Mouse (Mus musculus) CH12.LX (cell line): ENCODE measurements around the gene Mpp2. TPM values are rescaled to one million over a fixed set of nuclear protein-coding genes. Genes with fewer than 3 reads are reported as not detected.

Experiments
- DNase-seq: peaks from one replicate; pipeline ENCODE4 v3.0.0-alpha.2; 2013; ENCODE audit errors: extremely low read depth
- H3K27ac ChIP-seq: 2 replicates; pipeline ENCODE4 v1.5.1; 2012; ENCODE audit warnings: low read depth, mild to moderate bottlenecking, control low read depth, moderate library complexity; ENCODE audit not compliant: insufficient read depth
- H3K27me3 ChIP-seq: replicated peaks from 2 replicates; pipeline ENCODE3; 2012; ENCODE audit warnings: inconsistent platforms
- H3K36me3 ChIP-seq, 2 experiments: replicated peaks in 1 of 2; 2 replicates each; pipeline versions ENCODE3 to v1.6.1; 2012; ENCODE audit warnings: inconsistent platforms in 1 of 2, low read length in 1 of 2, mild to moderate bottlenecking in 1 of 2, mixed read lengths in 1 of 2, moderate library complexity in 1 of 2; ENCODE audit not compliant: control insufficient read depth in 1 of 2, insufficient read depth in 1 of 2
- H3K4me1 ChIP-seq, 2 experiments: 2 replicates each; pipeline ENCODE4 v1.6.1; 2012; ENCODE audit warnings: inconsistent platforms in 1 of 2, moderate library complexity in 1 of 2; ENCODE audit not compliant: insufficient read depth in 2 of 2, control insufficient read depth in 1 of 2
- H3K4me2 ChIP-seq: 2 replicates; pipeline ENCODE4 v1.6.1; 2012; ENCODE audit warnings: low read depth, mild to moderate bottlenecking, control low read depth; ENCODE audit not compliant: poor library complexity, insufficient read depth, severe bottlenecking
- H3K4me3 ChIP-seq, 3 experiments: fragments of 150-350 bp in 1 of 3; sonication (generic) in 1 of 3; replicated peaks in 1 of 3; 2 replicates each; pipeline versions ENCODE3 to v1.5.1; 2011 to 2012; ENCODE audit warnings: low read depth in 2 of 3, low read length in 2 of 3, mild to moderate bottlenecking in 2 of 3, moderate library complexity in 2 of 3, control low read depth in 1 of 3, improper control_type of control experiment in 1 of 3, inconsistent platforms in 1 of 3, mixed read lengths in 1 of 3; ENCODE audit not compliant: poor library complexity in 1 of 3
- H3K79me2 ChIP-seq: replicated peaks from 2 replicates; pipeline ENCODE4 v1.6.1; 2012; ENCODE audit warnings: mild to moderate bottlenecking, moderate library complexity; ENCODE audit not compliant: control insufficient read depth, poor library complexity, insufficient read depth, severe bottlenecking; ENCODE audit errors: extremely low read depth
- H3K9ac ChIP-seq: 2 replicates; pipeline ENCODE4 v1.6.1; 2012; ENCODE audit warnings: low read depth, mild to moderate bottlenecking, control low read depth, moderate library complexity; ENCODE audit not compliant: insufficient read depth
- H3K9me3 ChIP-seq: replicated peaks from 2 replicates; pipeline ENCODE3; 2012; ENCODE audit warnings: low read length, inconsistent platforms, mixed read lengths
- CHD1 ChIP-seq: IDR thresholded peaks from 2 replicates; pipeline ENCODE4 v1.6.1; 2012; ENCODE audit warnings: low read depth, low read length, improper control_type of control experiment, inconsistent platforms
- CTCF ChIP-seq, 2 experiments: IDR thresholded peaks in 1 of 2; conservative IDR thresholded peaks in 1 of 2; 2 replicates each; pipeline ENCODE4 v1.5.1; 2011 to 2012; ENCODE audit warnings: low read depth in 2 of 2, low read length in 2 of 2, improper control_type of control experiment in 1 of 2, inconsistent platforms in 1 of 2, mild to moderate bottlenecking in 1 of 2, moderate library complexity in 1 of 2
- HCFC1 ChIP-seq: IDR thresholded peaks from 2 replicates; pipeline ENCODE4 v1.6.1; 2012; ENCODE audit warnings: low read depth, mild to moderate bottlenecking, inconsistent platforms, low read length, improper control_type of control experiment
- JUN ChIP-seq: IDR thresholded peaks from 2 replicates; pipeline ENCODE4 v1.6.1; 2011; ENCODE audit warnings: low read depth, mild to moderate bottlenecking, low read length, improper control_type of control experiment, moderate library complexity; ENCODE audit not compliant: insufficient read depth
- MAX ChIP-seq: IDR thresholded peaks from 2 replicates; pipeline ENCODE4 v1.6.1; 2011; ENCODE audit warnings: low read length, improper control_type of control experiment
- MAZ ChIP-seq: IDR thresholded peaks from 2 replicates; pipeline ENCODE4 v1.6.1; 2012; ENCODE audit warnings: low read depth, mild to moderate bottlenecking, inconsistent platforms, low read length, improper control_type of control experiment, moderate library complexity
- MEF2A ChIP-seq: IDR thresholded peaks from 2 replicates; pipeline ENCODE4 v1.6.1; 2014; ENCODE audit warnings: low read depth, mild to moderate bottlenecking, inconsistent platforms, low read length, improper control_type of control experiment, borderline replicate concordance
- NRF1 ChIP-seq: IDR thresholded peaks from 2 replicates; pipeline ENCODE4 v1.6.1; 2014; ENCODE audit warnings: low read depth, mild to moderate bottlenecking, inconsistent platforms, low read length, improper control_type of control experiment, moderate library complexity
- POLR2AphosphoS2 ChIP-seq: IDR thresholded peaks from 2 replicates; pipeline ENCODE4 v1.6.1; 2011; ENCODE audit warnings: low read depth, low read length, improper control_type of control experiment
- RAD21 ChIP-seq: IDR thresholded peaks from 2 replicates; pipeline ENCODE4 v1.6.1; 2011; ENCODE audit warnings: low read depth, mild to moderate bottlenecking, low read length, improper control_type of control experiment, moderate library complexity
- SMC3 ChIP-seq: IDR thresholded peaks from 2 replicates; pipeline ENCODE4 v1.6.1; 2011; ENCODE audit warnings: low read depth, low read length, improper control_type of control experiment
- TBP ChIP-seq: conservative IDR thresholded peaks from 2 replicates; pipeline ENCODE4 v1.6.1; 2011; ENCODE audit warnings: low read depth, low read length, improper control_type of control experiment
- TCF12 ChIP-seq: IDR thresholded peaks from 2 replicates; pipeline ENCODE4 v1.6.1; 2014; ENCODE audit warnings: low read depth, mild to moderate bottlenecking, inconsistent platforms, low read length, improper control_type of control experiment
- ZMIZ1 ChIP-seq: IDR thresholded peaks from 2 replicates; pipeline ENCODE4 v1.6.1; 2012; ENCODE audit warnings: low read depth, mild to moderate bottlenecking, inconsistent platforms, low read length, improper control_type of control experiment
- ZNF384 ChIP-seq: IDR thresholded peaks from 2 replicates; pipeline ENCODE4 v1.6.1; 2012; ENCODE audit warnings: low read depth, low read length, improper control_type of control experiment, inconsistent platforms
- dilution Hi-C: fragments of 300-500 bp; cut with MboI; formaldehyde crosslinking; loops from 2 replicates; pipeline ENCODE4 v1.14.3; 2020; ENCODE audit warnings: low sequenced_read_pairs; ENCODE audit not compliant: extremely low pct_unique_long_range_greater_than_20kb, extremely low pct_ligation_motif_present
- in situ Hi-C: fragments of 300-500 bp; cut with MboI; formaldehyde crosslinking; loops from 3 replicates; pipeline ENCODE4 v1.14.3; 2019; ENCODE audit warnings: low sequenced_read_pairs, low pct_ligation_motif_present, low pct_unique_long_range_greater_than_20kb, mixed read lengths
- polyA plus RNA-seq: library from polyadenylated mRNA; unstranded; fragments of >175 nt; gene quantifications from 2 replicates; pipeline ENCODE4 v1.2.1, GENCODE M21; 2012; ENCODE audit warnings: low read depth; ENCODE audit not compliant: insufficient read length
- total RNA-seq, 2 experiments: library from RNA; depleted of rRNA; stranded (reverse); fragments of 300-350 nt in 1 of 2; fragments of >200 nt in 1 of 2; gene quantifications; 2 replicates each; pipeline ENCODE4 v1.2.3; 2012 to 2014

The Mpp2 gene
- total and polyA plus RNA-seq, 3 experiments = 0.35 to 3.1 (median 0.83) TPM

GRCm38 (mm10) chr11:102016136-102016535 is 72.2 kb downstream of the Mpp2 start:
- peaks cover 3% of the 10 kb centered on the region for H3K9me3 ChIP-seq
- dilution Hi-C loops = no loop called here

GRCm38 (mm10) chr11:102015472-102015871 is 72.8 kb downstream of the Mpp2 start:
- H3K9me3 ChIP-seq = peaks cover 3% of the 10 kb centered on the region
- H3K4me2 ChIP-seq = no peak overlapping the region
- peaks cover 0 to 7% of the 10 kb centered on the region in 2 experiments; a peak in 2 of 4 replicates for H3K4me1 ChIP-seq
- TF ChIP-seq RAD21 (no peak), HCFC1 (no peak), POLR2AphosphoS2 (no peak), MAZ (no peak)
- peak; percentile 12 for DNase-seq
- dilution Hi-C loops = no loop called here
- no peaks in the 10 kb centered on the region for H3K79me2 ChIP-seq
- no peaks in the 10 kb centered on the region for H3K36me3 ChIP-seq
- no peak overlapping the region for H3K4me3 ChIP-seq
- no peak overlapping the region for H3K9ac ChIP-seq
- in situ Hi-C loops = no loop called here
- peaks cover 91% of the 10 kb centered on the region for H3K27me3 ChIP-seq
- no peak overlapping the region for H3K27ac ChIP-seq

More at GRCm38 (mm10) chr11:102016136-102016535, 72.2 kb downstream of the Mpp2 start:
- Histone ChIP-seq H3K4me1 (peaks cover 0 to 7% of the 10 kb centered on the region in 2 experiments; a peak in 2 of 4 replicates), H3K27me3 (peaks cover 90% of the 10 kb centered on the region), H3K9ac (no peak overlapping the region), H3K79me2 (no peaks in the 10 kb centered on the region), H3K4me3 (no peak overlapping the region), H3K36me3 (no peaks in the 10 kb centered on the region), H3K27ac (no peak overlapping the region), H3K4me2 (no peak overlapping the region)
- in situ Hi-C loops = no loop called here
- DNase-seq = no peak
- TF ChIP-seq SMC3 = no peak
- TF ChIP-seq TBP = no peak
- no peak for TF ChIP-seq NRF1
- TF ChIP-seq ZMIZ1 = no peak
- TF ChIP-seq MEF2A = no peak
- no peak for TF ChIP-seq POLR2AphosphoS2
- no peak for TF ChIP-seq RAD21
- no peak for TF ChIP-seq JUN
- TF ChIP-seq MAX = no peak
- TF ChIP-seq CHD1 = no peak
- no peak for TF ChIP-seq HCFC1
- no peak for TF ChIP-seq TCF12

GRCm38 (mm10) chr11:102013201-102013600 is 75.1 kb downstream of the Mpp2 start:
- H3K79me2 ChIP-seq = no peaks in the 10 kb centered on the region
- H3K9ac ChIP-seq = no peak overlapping the region
- H3K4me1 ChIP-seq = peaks cover 0 to 16% of the 10 kb centered on the region in 2 experiments; a peak in 2 of 4 replicates
- DNase-seq = no peak
- H3K4me2 ChIP-seq = no peak overlapping the region
- no peak overlapping the region for H3K27ac ChIP-seq
- peaks cover 3% of the 10 kb centered on the region for H3K9me3 ChIP-seq
- in situ Hi-C loops (no loop called here), dilution Hi-C loops (no loop called here)
- H3K4me3 ChIP-seq = no peak overlapping the region
- 0 out of 4 replicates have a peak, but pooled peaks of 1 of the 2 experiments have one; percentile 14 for TF ChIP-seq CTCF (conservative IDR thresholded peaks at IDR 0.05 in 1 of 2, IDR thresholded peaks at IDR 0.05 in 1 of 2; ENCODE audit: low read depth in 2 of 2, low read length in 2 of 2)
- TF ChIP-seq ZNF384 = no peak
- H3K27me3 ChIP-seq = peaks cover 92% of the 10 kb centered on the region
- no peaks in the 10 kb centered on the region for H3K36me3 ChIP-seq
